Mouse (Mus musculus) splenic B cell, adult 2 months (primary cell): Measurements from ENCODE around the gene Tmem95.
"Not testable (repeated sequence)": the region's sequence is repeated elsewhere in the genome, so short reads cannot be mapped to it uniquely, and the experiment has no call there.

Experiments
- DNase-seq: peaks from one replicate; pipeline ENCODE4 v3.0.0-alpha.2; 2011; ENCODE audit warnings: low read depth, low spot score
- H3K27me3 ChIP-seq: 2 replicates; pipeline ENCODE4 v1.6.1; 2012; ENCODE audit warnings: mild to moderate bottlenecking, low read length, moderate library complexity, mixed read lengths; ENCODE audit not compliant: control insufficient read depth, poor library complexity, insufficient read depth, severe bottlenecking
- H3K36me3 ChIP-seq: 2 replicates; pipeline ENCODE4 v1.6.1; 2012; ENCODE audit warnings: mild to moderate bottlenecking, low read length, moderate library complexity, mixed read lengths; ENCODE audit not compliant: control insufficient read depth, poor library complexity, insufficient read depth, severe bottlenecking

Tmem95 gene

DNA sequence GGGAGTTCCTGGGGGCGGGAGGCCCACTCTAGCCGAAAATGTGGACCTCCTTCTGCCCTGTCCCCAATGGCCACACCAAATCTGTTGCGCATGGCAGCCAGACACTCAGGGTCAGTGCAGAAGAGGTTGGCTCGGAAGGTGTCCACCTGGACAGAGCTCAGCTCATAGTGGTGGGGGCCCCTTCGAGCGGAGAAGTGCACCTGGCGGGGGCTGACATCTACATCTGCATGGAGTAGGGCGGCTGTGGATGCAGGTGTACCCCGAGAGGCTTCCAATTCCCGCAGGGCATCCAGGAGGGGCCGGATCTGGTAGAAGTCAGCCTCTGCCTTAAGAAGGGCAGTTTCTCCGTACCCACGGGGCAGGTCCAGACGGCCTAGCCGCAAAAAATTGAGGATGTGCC is 1.9 kb upstream of the Tmem95 start:
- Histone ChIP-seq H3K36me3 (peaks cover 9% of the 10 kb centered on the region), H3K27me3 (no peaks in the 10 kb centered on the region)
- DNase-seq, result no peak

- no peak for DNase-seq
- Histone ChIP-seq H3K27me3 (no peaks in the 10 kb centered on the region), H3K36me3 (peaks cover 7% of the 10 kb centered on the region)
These were observed 1.1 kb upstream of the Tmem95 start for GRCm38 (mm10) chr11:69878952-69879351.

- Histone ChIP-seq H3K27me3 (no peaks in the 10 kb centered on the region), H3K36me3 (peaks cover 3% of the 10 kb centered on the region; the same call in 1 of the 2 replicates)
- DNase-seq, result no peak
These were observed 581 bp upstream of the Tmem95 start for GRCm38 (mm10) chr11:69878399-69878798.

DNA sequence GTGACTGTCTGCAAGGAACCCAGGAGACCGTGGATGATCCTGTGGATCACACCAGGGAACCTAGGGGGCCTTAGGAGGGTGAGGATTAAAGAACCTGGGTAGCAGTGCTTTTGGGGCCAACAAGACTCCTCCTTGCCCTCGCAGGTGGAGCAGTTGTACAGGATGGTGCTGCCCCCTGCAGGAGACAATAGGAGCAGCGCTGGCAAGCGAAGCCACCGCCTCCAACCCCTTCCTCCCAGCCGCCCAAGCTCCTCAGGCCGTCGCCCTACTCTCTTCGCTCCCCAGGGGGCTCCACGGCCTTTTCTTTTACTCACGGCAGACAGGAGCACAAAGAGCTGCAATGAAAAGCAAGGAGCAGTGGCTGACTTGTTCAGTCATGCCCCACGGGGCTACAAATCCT is 951 bp downstream of the Tmem95 start:
- DNase-seq, result peak; percentile 90
- Histone ChIP-seq H3K27me3 (no peaks in the 10 kb centered on the region), H3K36me3 (no peaks in the 10 kb centered on the region)

- DNase-seq, result no peak
- Histone ChIP-seq H3K27me3 (no peaks in the 10 kb centered on the region), H3K36me3 (no peaks in the 10 kb centered on the region)
These were observed 1.6 kb downstream of the Tmem95 start for GRCm38 (mm10) chr11:69876186-69876585.

- Histone ChIP-seq H3K27me3 (no peaks in the 10 kb centered on the region), H3K36me3 (no peaks in the 10 kb centered on the region)
- DNase-seq, result no peak
These were observed 5.4 kb downstream of the Tmem95 start for GRCm38 (mm10) chr11:69872451-69872850.

DNA sequence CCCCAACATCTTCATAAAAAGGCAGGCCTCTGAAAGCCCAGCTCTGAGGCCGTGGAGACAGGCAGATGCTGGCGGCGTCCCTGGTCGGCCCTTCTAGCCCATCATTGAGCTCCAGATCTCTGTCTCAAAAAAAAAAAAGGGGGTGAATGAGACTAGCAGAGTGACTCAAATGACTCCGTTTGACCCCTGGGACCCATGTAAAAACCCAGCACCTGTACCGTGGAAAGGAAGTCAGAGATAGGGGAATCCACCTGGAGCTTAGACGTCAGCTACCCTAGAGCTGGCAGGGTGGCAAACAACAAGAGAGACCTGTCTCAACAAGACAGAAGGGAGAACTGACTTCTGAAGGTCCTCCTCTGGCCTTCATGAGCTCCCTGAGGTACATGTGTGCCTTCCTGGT is 6.0 kb downstream of the Tmem95 start:
- Histone ChIP-seq H3K36me3 (no peaks in the 10 kb centered on the region), H3K27me3 (no peaks in the 10 kb centered on the region)
- DNase-seq, result no peak

- Histone ChIP-seq H3K36me3 (no peaks in the 10 kb centered on the region), H3K27me3 (no peaks in the 10 kb centered on the region)
- no peak for DNase-seq
These were observed 7.3 kb downstream of the Tmem95 start for GRCm38 (mm10) chr11:69870289-69871069.

DNA sequence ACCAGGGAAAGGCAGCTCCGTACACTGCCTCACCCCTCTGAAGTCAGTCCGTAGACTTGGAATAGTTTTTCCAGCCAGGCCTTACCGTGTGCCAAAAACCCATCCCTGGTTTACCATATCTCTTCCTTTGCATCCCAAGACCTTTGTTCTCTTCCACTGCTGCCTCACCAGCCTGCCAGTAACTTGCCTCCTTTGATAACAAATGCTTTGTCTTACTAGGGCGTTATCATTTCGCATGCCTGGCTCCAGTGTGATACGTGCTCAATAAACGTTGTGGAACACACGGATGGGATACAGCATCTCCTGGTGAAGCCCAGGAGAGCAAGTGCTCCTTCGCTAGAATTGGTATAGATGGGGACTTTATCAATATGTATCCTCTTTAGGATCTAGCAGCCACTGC is 10.5 kb downstream of the Tmem95 start:
- DNase-seq, result no peak
- H3K27me3 ChIP-seq, result no peaks in the 10 kb centered on the region
- no peaks in the 10 kb centered on the region for H3K36me3 ChIP-seq

DNA sequence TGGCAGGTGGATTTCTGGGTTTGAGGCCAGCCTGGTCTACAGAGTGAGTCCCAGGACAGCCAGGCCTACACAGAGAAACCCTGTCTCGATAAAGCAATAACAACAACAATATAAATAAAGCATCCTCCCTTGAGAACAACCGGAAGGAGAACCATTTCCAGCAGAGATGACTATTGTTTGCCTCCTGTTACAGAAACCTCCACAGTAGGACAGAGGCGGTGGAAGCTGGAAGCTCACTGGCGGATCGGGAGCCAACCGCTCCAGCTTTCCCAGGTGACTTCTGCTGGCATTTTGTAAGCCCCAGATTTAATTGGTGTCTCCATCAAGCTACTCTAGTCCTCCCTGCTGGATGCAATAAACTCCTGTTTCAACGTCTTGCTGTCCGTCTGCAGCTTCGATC is 12.3 kb downstream of the Tmem95 start:
- Histone ChIP-seq H3K36me3 (no peaks in the 10 kb centered on the region), H3K27me3 (no peaks in the 10 kb centered on the region)
- no peak for DNase-seq

GRCm38 (mm10) chr11:69864138-69864860 is 13.5 kb downstream of the Tmem95 start:
- DNase-seq, result no peak
- Histone ChIP-seq H3K36me3 (no peaks in the 10 kb centered on the region), H3K27me3 (no peaks in the 10 kb centered on the region)

- not testable (repeated sequence) for DNase-seq, H3K36me3 ChIP-seq, H3K27me3 ChIP-seq
These were observed 14.1 kb downstream of the Tmem95 start for GRCm38 (mm10) chr11:69863729-69864128.

DNA sequence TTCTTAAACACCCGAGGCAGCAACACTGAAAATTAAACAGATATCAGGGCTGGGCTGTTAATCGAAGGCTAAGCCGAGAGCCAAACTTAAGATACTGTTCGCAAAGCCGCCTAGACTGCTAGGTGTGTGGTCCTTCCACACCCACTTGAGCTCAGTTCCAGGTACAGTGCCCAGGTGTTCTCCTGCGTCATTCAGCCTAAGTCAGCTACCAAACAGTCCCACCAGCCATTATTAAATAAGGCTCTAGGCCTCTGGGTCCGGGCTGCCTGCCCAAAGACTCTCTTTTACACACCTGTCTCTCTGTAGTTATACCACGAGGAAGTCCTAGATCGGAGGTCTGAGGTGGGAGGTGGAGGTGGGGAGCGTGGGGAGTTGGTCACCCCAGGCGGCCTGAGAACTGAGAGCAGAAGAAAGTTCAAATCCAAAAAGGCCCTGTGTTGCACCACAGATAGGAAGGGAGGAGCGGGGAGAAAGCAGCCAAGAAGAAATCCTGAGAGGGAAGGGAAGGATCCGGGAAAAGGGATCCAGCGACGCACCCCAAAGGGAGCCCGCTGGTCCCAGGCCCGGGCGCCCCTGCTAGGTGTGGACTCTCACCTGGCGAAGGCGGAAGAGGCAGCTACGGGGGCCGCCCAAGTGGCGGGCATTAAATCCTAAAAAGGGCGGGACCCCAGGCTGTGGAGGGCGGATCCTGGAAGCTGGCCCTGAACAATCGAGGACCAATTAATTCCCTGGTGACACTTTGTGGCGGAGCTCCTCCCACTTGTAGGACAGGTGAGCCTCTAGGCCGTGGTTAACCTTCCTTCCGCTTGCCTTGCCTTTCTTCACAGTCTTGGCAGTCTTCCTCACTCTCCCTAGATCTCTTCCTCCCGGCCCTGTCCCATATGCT is 19.5 kb downstream of the Tmem95 start, which contains the start of gene Tnk1:
Gene Tnk1 (minus strand): TSS at position 618 of the 886 bp plus-strand sequence.
- no peaks in the 10 kb centered on the region for H3K36me3 ChIP-seq

GRCm38 (mm10) chr11:69855347-69855746 is 22.5 kb downstream of the Tmem95 start:
- Histone ChIP-seq H3K27me3 (no peaks in the 10 kb centered on the region), H3K36me3 (no peaks in the 10 kb centered on the region)
- DNase-seq, result peak; percentile 71

More for the DNA sequence above, 19.5 kb downstream of the Tmem95 start, which contains the start of gene Tnk1:
- DNase-seq, result no peak
- H3K27me3 ChIP-seq, result no peaks in the 10 kb centered on the region
